Mouse (Mus musculus) erythroblast, adult 5-6 weeks (primary cell): ENCODE data around the gene Pes1. TPM values are rescaled to one million over a fixed set of nuclear protein-coding genes. Genes with fewer than 3 reads are reported as not detected.

Experiments
- ATAC-seq: replicated peaks from 2 replicates; pipeline ENCODE4 v1.8.0; 2016; ENCODE audit warnings: moderate number of reproducible peaks, mild to moderate bottlenecking, moderate TSS enrichment, inconsistent platforms; ENCODE audit not compliant: poor library complexity, low FRiP score, severe bottlenecking
- total RNA-seq, 2 experiments: library from RNA; stranded (forward) in 1 of 2; stranded (reverse) in 1 of 2; fragments of 150-400 nt in 1 of 2; fragments of 200-764, 138-1000 nt in 1 of 2; gene quantifications; 2 replicates each; pipeline versions ENCODE4 v1.2.3 to v1.2.4; 2015 to 2017; ENCODE audit warnings: low replicate concordance in 2 of 2

The Pes1 gene
- total RNA-seq, 2 experiments from 2014 or later = 15.0 to 20.4 TPM

GRCm38 (mm10) chr11:3961761-3962160 lies 2.0 kb upstream of the Pes1 start:
- ATAC-seq = no peak

- ATAC-seq = no peak
Observed at GRCm38 (mm10) chr11:3963155-3963554, 620 bp upstream of the Pes1 start.

DNA sequence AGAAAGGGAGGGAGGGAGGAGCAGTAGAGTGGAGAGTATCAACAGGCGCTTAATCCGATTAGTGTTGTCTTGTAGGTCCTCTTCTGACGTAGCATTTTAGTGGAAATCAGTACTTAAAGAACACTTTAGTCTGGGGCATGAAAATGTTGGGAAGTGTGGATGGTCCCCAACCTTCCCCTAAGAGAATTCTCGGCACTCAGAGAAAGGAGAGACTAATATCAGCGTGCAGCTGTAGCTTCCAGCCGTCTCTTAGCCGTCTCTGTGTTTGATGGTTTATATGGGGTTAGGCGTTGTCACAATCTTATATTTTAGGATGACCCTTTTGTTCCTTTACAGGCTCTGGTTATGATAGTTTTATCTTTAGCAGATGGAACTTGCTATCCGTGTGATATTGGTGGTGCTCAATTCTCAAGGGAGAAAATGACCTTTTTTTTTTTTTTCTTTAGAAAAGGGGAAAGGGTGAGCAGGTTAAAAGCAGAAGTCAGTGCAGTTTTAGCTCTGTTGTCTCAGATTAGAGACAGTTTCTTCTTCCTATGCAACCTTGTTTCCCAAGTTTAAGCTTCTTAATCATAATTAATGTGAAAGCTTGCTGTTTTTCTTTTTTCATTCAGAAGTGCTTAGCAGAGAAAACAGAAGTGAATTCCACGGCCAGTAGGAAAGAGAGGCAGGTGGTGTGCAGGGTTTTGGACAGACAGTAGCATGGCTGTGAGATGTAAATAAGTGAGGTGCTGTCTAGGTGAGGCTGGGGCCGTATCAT lies 819 bp downstream of the Pes1 start:
- no peak for ATAC-seq

DNA sequence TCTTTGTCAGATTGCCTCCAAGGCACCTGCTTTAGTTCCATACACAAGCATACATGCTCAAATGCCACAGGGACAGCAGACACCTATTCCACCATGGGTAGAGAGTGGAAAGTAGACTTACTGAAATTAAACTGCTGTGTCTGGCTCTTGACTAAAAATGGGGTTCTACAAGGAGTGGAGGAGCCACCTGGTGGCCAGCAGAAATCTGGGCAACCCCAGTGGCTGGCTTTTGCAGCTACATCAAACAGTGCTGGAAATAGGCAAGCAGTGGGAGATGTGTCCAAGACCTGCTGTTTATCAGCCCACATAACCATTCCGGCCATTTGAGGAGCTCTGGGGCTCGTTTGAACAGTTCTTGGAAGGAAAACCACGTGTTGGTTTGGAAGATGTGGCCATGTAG lies 6.1 kb downstream of the Pes1 start:
- ATAC-seq = no peak

- ATAC-seq = no peak
Observed at GRCm38 (mm10) chr11:3970361-3970760, 6.6 kb downstream of the Pes1 start.

- ATAC-seq = no peak
Observed at GRCm38 (mm10) chr11:3973081-3973480, 9.3 kb downstream of the Pes1 start.

- ATAC-seq = no peak
Observed at GRCm38 (mm10) chr11:3974311-3974710, 10.5 kb downstream of the Pes1 start.

GRCm38 (mm10) chr11:3976678-3977077 lies 12.9 kb downstream of the Pes1 start, which contains the start of gene 4930556J24Rik:
4930556J24Rik (minus strand) TSS chr11:3976778.
- no peak for ATAC-seq

DNA sequence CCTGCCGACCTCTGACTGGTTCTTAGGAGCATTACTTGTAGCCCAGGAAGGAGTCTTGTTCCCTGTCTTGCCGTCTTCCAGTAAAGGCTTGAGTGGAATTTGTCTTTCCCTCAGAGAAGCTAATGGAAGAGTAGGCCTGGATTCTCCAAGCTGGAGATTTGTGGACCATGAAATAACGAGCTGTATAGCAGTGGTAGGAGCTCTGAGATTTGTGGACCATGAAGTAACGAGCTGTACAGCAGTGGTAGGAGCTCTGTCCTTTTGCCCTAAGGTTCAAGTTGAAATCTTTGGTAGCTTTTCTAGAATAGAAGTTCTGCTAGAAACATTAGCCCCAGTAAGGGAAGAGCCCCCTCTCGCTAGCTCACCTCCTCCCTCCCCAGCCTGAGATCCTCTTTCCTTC lies 14.6 kb downstream of the Pes1 start:
- no peak for ATAC-seq

- no peak for ATAC-seq
Observed at GRCm38 (mm10) chr11:3981536-3981935, 17.8 kb downstream of the Pes1 start.

GRCm38 (mm10) chr11:3982275-3983209 lies 18.8 kb downstream of the Pes1 start:
- ATAC-seq = no peak

DNA sequence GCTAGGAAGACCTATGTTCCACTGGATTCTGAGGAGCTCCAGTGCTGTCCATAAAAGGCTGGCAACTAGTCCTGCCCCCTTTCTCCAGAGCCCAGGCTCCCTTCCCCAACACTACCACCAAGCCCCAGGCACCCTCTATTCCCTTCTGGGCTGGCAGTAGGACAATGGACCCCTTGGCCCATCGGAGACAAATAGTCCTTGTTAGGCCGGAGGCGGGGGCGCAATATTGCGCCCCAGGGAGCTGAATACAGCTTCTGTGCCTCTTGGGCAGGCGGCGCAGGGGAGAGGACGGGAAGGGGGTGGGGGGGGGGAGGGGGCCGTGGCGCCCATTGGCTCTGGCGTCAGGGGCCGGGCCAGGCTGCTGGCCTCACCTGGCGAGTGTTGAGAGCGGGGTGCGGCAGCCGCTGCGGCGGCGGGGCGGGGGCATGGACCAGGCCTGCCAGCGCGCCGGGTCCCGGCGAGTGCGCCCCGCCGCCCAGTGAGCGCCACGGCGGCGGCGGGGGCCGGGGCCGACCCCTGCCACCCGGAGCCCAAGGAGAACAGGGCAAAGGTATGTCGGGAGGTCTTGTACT lies 19.6 kb downstream of the Pes1 start, which contains the start of gene Gal3st1:
Gene Gal3st1 (plus strand): TSS at position 346 of the 572 bp plus-strand sequence.
- ATAC-seq = no peak

DNA sequence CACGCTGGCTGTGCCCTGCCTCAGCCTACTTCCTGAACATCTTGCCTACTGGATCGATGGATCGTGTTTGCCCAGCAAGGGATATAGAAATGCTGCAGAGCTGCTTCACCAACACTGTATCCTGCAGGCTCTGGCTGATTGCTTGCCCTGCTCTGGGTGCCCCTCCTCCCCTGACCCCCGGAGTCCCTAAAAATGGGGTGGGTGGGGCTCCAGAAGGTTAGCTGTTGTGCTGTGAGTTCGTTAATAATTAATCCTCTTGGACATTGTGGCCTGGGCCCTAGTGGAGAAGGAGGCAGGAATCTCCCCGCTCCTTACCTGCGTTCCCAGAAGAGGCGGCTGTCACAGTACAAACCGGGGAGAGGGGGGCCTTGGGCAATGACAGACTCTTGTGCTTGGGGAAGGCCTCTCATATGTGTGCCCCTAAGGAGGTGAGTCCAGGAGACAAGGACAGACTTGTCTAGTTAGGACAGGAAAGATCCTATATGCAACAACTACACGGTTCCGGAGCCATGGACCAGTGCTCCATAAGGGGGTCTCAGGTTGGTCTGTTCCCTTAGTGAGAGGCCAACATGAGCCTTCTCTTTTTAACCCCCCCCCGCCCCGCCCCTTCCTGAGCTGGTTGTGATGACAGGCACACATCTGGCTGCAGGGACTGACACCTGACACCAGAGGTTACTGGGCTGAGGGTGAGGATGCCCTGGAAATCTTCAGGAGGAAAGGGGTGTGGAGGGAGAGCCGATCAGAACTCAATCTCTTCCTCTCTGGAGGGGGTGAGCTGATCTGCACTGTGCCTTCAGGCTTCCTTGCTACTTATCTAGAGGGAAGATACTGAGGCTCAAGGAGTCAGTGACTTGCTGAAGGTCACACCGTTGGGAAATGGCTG lies 20.3 kb downstream of the Pes1 start:
- no peak for ATAC-seq

DNA sequence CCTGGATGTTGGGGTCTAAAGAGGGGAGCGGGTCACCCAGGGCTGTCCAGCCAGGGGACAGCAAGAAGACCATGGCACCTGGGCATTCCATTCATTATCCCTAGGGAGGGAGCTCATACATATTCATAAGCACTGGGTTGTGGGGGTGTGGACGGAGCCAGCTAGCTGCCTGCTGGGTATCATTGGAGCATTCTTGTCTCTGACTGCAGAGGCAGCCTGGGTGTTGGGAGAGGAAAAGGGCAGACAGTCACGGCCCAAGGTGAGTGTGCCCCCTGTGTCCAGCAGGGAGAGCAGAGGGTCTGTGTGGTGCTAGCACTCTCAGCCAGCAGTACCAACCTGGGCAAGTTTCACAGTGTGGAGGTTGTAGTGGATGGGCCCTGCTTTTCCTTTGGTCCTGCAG lies 26.0 kb downstream of the Pes1 start:
- no peak for ATAC-seq

DNA sequence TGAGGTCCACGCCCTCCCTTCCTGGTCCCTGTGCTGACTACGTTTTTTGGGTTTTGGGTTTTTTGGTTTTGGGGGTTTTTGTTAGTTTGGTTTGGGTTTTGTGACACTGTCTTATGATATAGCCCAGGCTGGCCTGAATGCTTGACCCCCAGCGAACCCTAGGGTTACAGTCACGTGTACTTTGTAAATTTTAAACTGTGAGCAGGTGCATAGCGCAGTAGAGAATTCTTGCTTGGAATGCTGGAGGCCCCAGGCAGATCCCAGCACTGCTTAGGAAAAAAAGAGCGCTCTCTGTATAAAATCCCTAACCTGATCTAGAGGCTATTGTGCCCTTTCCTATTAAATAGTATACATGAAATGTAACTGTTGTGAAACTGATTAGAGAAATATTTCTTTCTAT lies 29.4 kb downstream of the Pes1 start:
- ATAC-seq = no peak

- no peak for ATAC-seq
Observed at GRCm38 (mm10) chr11:3993914-3994313, 30.1 kb downstream of the Pes1 start.

DNA sequence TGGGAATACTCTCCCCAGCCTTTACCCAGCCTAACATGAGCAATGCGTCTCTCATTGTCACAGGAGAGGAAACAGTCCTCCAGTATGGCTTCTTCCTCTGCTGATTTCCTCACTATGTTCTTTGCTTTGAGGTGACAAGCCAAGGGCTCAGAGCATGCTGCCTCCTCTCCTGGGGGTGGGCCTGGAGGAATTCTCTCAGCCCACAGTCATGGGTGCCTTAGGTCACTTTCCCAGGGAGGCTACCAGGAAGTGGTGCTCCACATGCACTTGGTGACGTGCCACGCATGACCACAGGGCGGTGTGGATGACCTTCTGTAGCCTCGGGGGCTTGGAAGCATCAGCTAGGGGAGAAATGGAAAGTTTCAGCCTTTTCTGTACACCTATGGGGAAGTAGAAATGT lies 31.7 kb downstream of the Pes1 start:
- ATAC-seq = no peak

DNA sequence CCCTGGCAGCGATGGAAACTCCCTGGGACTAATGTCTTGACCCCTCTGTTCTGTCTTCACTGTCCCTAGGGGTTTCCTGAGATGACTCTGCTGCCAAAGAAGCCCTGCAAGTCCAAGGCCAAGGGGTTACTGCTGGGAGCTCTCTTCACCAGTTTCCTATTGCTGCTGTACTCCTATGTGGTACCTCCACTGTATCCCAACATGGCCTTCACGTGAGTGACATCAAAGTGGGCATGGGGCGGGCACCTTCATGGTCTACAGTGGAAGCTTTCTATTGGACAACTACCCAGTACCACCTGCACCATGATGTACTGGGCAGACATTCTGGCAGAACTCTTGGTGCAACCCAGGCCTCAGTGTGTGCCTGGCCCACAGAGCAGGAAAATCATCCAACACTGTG lies 33.1 kb downstream of the Pes1 start:
- ATAC-seq = no peak

- no peak for ATAC-seq
Observed at GRCm38 (mm10) chr11:3997978-3998720, 34.4 kb downstream of the Pes1 start.
